Mouse (Mus musculus) midbrain, postnatal 0 days (tissue): ENCODE data around the gene Tmem8b. TPM values are rescaled to one million over a fixed set of nuclear protein-coding genes. Genes with fewer than 3 reads are reported as not detected.

Experiments used
- ATAC-seq: fragments of 200-750 bp; cut with Nextera tagmentation; 2 replicates; pipeline ENCODE4 v1.8.0; 2017; ENCODE audit warnings: moderate number of reproducible peaks, mild to moderate bottlenecking, moderate TSS enrichment, moderate library complexity; ENCODE audit not compliant: low FRiP score
- DNase-seq: peaks from one replicate; pipeline ENCODE4 v3.0.0-alpha.2; 2015; ENCODE audit warnings: low spot score
- H3K27ac ChIP-seq: fragments of 300-500 bp; sonication (generic); 2 replicates; pipeline ENCODE4 v1.5.1; 2014; ENCODE audit warnings: low read depth, mild to moderate bottlenecking, low read length, mixed read lengths
- H3K27me3 ChIP-seq: fragments of 300-500 bp; sonication (generic); 2 replicates; pipeline ENCODE4 v1.6.1; 2014; ENCODE audit warnings: low read length, control low read depth, mixed read lengths; ENCODE audit not compliant: insufficient read depth
- H3K36me3 ChIP-seq: fragments of 300-500 bp; sonication (generic); 2 replicates; pipeline ENCODE4 v1.6.1; 2014; ENCODE audit warnings: low read length, control low read depth, mixed read lengths; ENCODE audit not compliant: insufficient read depth
- H3K4me1 ChIP-seq: fragments of 300-500 bp; sonication (generic); 2 replicates; pipeline ENCODE4 v1.6.1; 2014; ENCODE audit warnings: mild to moderate bottlenecking, control low read depth, antibody characterized with exemption, low read length, mixed read lengths; ENCODE audit not compliant: insufficient read depth
- H3K4me2 ChIP-seq: fragments of 300-500 bp; sonication (generic); 2 replicates; pipeline ENCODE4 v1.6.1; 2014; ENCODE audit warnings: low read depth, mild to moderate bottlenecking, low read length, mixed read lengths; ENCODE audit not compliant: poor library complexity, severe bottlenecking
- H3K4me3 ChIP-seq: fragments of 300-500 bp; sonication (generic); 2 replicates; pipeline ENCODE4 v1.5.1; 2014; ENCODE audit warnings: low read depth, mild to moderate bottlenecking, low read length, moderate library complexity
- H3K9ac ChIP-seq: fragments of 300-500 bp; sonication (generic); replicated peaks from 2 replicates; pipeline ENCODE4 v1.6.1; 2014; ENCODE audit warnings: mild to moderate bottlenecking, low read length, moderate library complexity, mixed read lengths; ENCODE audit not compliant: poor library complexity, severe bottlenecking
- H3K9me3 ChIP-seq: fragments of 300-500 bp; sonication (generic); 2 replicates; pipeline ENCODE4 v1.6.1; 2016; ENCODE audit warnings: low read length, control low read depth
- CTCF ChIP-seq: IDR thresholded peaks from 2 replicates; pipeline ENCODE4 v1.5.1; 2016; ENCODE audit warnings: antibody characterized with exemption, mild to moderate bottlenecking
- WGBS: fragments of 180-500 bp; shearing (Covaris S2); extraction: QIAGEN DNeasy Blood & Tissue Kit; methylation state at CpG from one replicate; pipeline ENCODE4 v1.1.7; 2014; 5-methylcytosine and 5-hydroxymethylcytosine counted together
- polyA plus RNA-seq: library from polyadenylated mRNA; unstranded; fragments of >200 nt; fragmentation: Nextera tagmentation; extraction: Ambion mirVana; gene quantifications from 2 replicates; pipeline ENCODE4 v1.2.1, GENCODE M21; 2015
- total RNA-seq: library from RNA; depleted of rRNA; stranded (reverse); fragments of >200 nt; gene quantifications from 2 replicates; pipeline ENCODE4 v1.2.3, GENCODE M21; 2014

Tmem8b gene
- total and polyA plus RNA-seq, 2 experiments from 2014 or later = 13.7 to 30.0 TPM

GRCm38 (mm10) chr4:43691026-43691425, 22.3 kb downstream of the Tmem8b start:
- TF ChIP-seq CTCF = no peak
- ATAC-seq (no peak), DNase-seq (no peak)
- Histone ChIP-seq H3K27me3 (no peaks in the 10 kb centered on the region), H3K4me2 (no peak overlapping the region), H3K9me3 (no peaks in the 10 kb centered on the region), H3K4me3 (no peak overlapping the region), H3K27ac (no peak overlapping the region), H3K4me1 (no peaks in the 10 kb centered on the region), H3K36me3 (peaks cover 32% of the 10 kb centered on the region), H3K9ac (no peak overlapping the region)
- WGBS = 88% methylated on average over 5 of the region's 5 CpGs

GRCm38 (mm10) chr4:43693806-43694241, 25.1 kb downstream of the Tmem8b start:
- no peak for TF ChIP-seq CTCF
- WGBS = 80% methylated on average over 5 of the region's 5 CpGs

GRCm38 (mm10) chr4:43694439-43695248, 25.9 kb downstream of the Tmem8b start:
- Histone ChIP-seq H3K36me3 (peaks cover 14% of the 10 kb centered on the region; the same call in 1 of the 2 replicates), H3K27me3 (no peaks in the 10 kb centered on the region), H3K4me3 (no peak overlapping the region), H3K4me1 (no peaks in the 10 kb centered on the region), H3K27ac (no peak overlapping the region), H3K4me2 (no peak overlapping the region), H3K9ac (no peak overlapping the region), H3K9me3 (no peaks in the 10 kb centered on the region)
- ATAC-seq = no peak
- TF ChIP-seq CTCF = no peak
- 100% methylated on average over 1 of the region's 1 CpGs for WGBS
- DNase-seq = no peak

More at GRCm38 (mm10) chr4:43693806-43694241, 25.1 kb downstream of the Tmem8b start:
- Histone ChIP-seq H3K9ac (no peak overlapping the region), H3K4me2 (no peak overlapping the region), H3K36me3 (peaks cover 21% of the 10 kb centered on the region), H3K4me3 (no peak overlapping the region), H3K27me3 (no peaks in the 10 kb centered on the region), H3K9me3 (no peaks in the 10 kb centered on the region), H3K27ac (no peak overlapping the region), H3K4me1 (no peaks in the 10 kb centered on the region)
- DNase-seq = no peak
- no peak for ATAC-seq

GRCm38 (mm10) chr4:43695249-43695671, 26.5 kb downstream of the Tmem8b start:
- Histone ChIP-seq H3K9me3 (no peaks in the 10 kb centered on the region), H3K4me1 (no peaks in the 10 kb centered on the region), H3K27me3 (no peaks in the 10 kb centered on the region), H3K36me3 (peaks cover 8% of the 10 kb centered on the region; the same call in 1 of the 2 replicates), H3K4me2 (no peak overlapping the region), H3K4me3 (no peak overlapping the region), H3K27ac (no peak overlapping the region), H3K9ac (no peak overlapping the region)
- TF ChIP-seq CTCF = no peak
- DNase-seq = peak; percentile 25
- ATAC-seq = no peak; the same call in 1 of the 2 replicates
- 24% methylated on average over 9 of the region's 9 CpGs for WGBS

- H3K9ac ChIP-seq = no peak overlapping the region
- no peaks in the 10 kb centered on the region for H3K27me3 ChIP-seq
- no peaks in the 10 kb centered on the region for H3K9me3 ChIP-seq
- H3K4me3 ChIP-seq = no peak overlapping the region
- H3K27ac ChIP-seq = no peak overlapping the region
- no peaks in the 10 kb centered on the region for H3K36me3 ChIP-seq
- H3K4me2 ChIP-seq = no peak overlapping the region
- WGBS = 92% methylated on average over 13 of the region's 13 CpGs
- no peak for TF ChIP-seq CTCF
- no peaks in the 10 kb centered on the region for H3K4me1 ChIP-seq
- peak; percentile 48 for DNase-seq
- ATAC-seq = no peak
Observed at GRCm38 (mm10) chr4:43696561-43696960, 27.8 kb downstream of the Tmem8b start.

DNA sequence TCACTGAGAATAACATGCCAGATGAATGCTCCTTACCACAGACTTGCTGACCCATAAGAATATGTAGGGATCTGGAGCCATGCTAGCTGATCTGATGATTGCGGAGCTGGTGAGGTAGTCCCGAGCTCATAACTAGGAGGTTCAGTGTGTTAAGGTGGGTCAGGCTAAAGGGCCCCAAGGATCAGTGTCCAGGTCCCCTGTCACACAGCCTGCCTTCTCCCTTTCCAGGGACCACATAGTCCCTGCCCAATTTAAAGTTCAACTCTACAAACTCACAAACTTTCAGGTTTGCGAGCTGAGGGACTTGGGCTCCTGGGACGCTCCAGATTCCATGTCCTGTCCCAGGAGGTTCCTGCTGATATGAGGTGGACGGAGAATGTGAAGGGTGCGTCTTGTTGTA, 31.9 kb downstream of the Tmem8b start, which contains the start of gene Olfr70:
Gene Olfr70, minus strand, starts transcription at position 101 of the 400 bp plus-strand sequence.
- H3K9ac ChIP-seq = no peak within 1 kb of the TSS
- TF ChIP-seq CTCF = no peak
- 91% methylated on average over 6 of the region's 6 CpGs for WGBS
- no peaks in the 10 kb centered on the region for H3K4me1 ChIP-seq
- H3K4me2 ChIP-seq = no peak within 1 kb of the TSS
- H3K4me3 ChIP-seq = no peak within 1 kb of the TSS
- no peak for DNase-seq
- no peak within 1 kb of the TSS for H3K27ac ChIP-seq
- H3K27me3 ChIP-seq = no peaks in the 10 kb centered on the region
- H3K36me3 ChIP-seq = no peaks in the 10 kb centered on the region
- ATAC-seq = no peak
- H3K9me3 ChIP-seq = no peaks in the 10 kb centered on the region
